Mouse (Mus musculus) layer of hippocampus, adult 2 months (tissue): ENCODE data around the gene Nbl1. TPM values are rescaled to one million over a fixed set of nuclear protein-coding genes. Genes with fewer than 3 reads are reported as not detected.

Experiments used
- DNase-seq, 2 experiments: peaks; one replicate each; pipeline ENCODE4 v3.0.0; 2022; ENCODE audit warnings: low spot score in 2 of 2
- H3K27ac ChIP-seq: fragments of 200-600 bp; 2 replicates; pipeline ENCODE4 v1.8.1; 2022
- H3K4me3 ChIP-seq: fragments of 200-600 bp; 2 replicates; pipeline ENCODE4 v1.8.1; 2022; ENCODE audit warnings: mild to moderate bottlenecking
- CTCF ChIP-seq: fragments of 200-600 bp; conservative IDR thresholded peaks from 2 replicates; pipeline ENCODE4 v1.8.1; 2022; ENCODE audit warnings: antibody characterized with exemption, mild to moderate bottlenecking, moderate library complexity
- total RNA-seq, 2 experiments: library from RNA; stranded (reverse); gene quantifications; 2 replicates each; pipeline ENCODE4 v1.2.3; 2021

The Nbl1 gene
- total RNA-seq, 2 experiments from 2014 or later, result 84.4 to 89.9 TPM

DNA sequence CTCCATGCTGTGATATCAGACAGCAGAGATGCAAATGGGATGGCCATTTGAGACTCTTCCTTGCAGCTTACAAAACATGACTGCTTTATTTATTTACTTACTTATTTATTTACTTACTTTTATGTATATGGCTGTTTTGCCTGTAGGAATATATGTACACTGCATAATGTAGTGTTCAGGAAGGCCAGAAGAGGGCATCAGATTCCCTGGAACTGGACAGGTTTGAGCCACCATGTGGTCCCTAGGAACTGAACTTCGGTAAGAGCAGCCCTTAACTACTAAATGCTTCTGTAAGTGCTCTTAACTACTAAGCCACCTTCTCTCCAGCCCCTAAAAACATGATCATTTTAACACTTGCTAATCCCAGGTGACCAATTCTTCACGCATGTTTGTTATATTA lies 14.5 kb downstream of the Nbl1 start:
- Histone ChIP-seq H3K4me3 (no peak overlapping the region), H3K27ac (no peak overlapping the region)
- TF ChIP-seq CTCF, result peak; percentile 69
- DNase-seq, result no peak

DNA sequence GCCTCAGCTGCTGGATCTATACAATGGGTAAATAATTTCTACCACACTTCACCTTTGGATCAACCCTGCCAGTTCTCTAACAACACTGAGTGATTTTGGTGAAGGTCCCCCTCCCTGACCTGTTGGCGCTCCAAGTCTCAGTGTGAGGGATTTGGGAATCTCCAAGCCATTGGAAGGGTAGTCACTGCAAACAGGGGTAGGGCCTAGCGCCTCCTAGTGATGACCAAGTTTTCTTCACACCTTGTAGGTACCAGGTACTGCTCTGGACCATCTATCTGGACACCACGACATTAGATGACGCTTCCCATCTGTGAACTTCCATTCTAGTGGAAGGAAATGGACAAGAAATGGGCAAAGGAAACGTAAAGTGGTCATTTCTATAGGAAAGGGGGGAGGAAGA lies 16.9 kb downstream of the Nbl1 start:
- no peak for DNase-seq

DNA sequence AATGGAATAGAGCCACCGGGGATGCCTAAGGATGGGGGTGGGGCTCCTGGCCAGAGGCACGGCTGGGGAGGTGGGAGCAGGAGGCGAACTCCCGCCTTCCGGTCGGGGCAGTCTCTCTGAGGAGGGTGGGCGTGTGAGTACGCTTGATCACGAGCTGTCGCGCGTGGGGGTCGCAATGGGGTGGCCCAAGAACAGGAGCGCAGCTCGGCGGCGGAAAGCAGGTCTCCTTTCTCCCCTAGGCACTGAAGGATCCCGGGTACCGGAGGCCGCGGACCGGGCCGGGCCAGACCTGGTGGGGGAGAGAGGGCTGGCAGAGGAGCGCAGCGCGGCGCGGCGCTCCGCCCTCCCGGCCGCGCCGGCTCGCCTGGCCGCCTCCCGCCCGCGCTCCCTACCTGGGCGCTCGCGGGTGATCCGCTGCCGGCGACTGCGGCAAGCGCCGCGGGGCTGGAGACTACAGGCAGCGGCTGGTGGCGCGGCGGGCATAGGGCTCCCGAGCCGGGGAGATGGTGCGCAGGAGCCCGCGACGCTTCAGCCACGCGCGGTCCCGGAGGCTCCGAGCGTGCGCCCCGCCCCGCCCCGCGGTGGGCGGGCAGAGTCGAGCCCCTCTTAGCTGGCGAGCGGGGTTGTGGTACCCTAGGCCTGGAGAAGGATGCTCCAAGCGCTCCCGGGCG lies 17.6 kb downstream of the Nbl1 start, which contains the start of gene Htr6:
TSS of gene Htr6 (minus strand) at position 530 of the 671 bp plus-strand sequence.
- H3K4me3 ChIP-seq, result peak within 1 kb of the TSS; percentile 72
- DNase-seq, result no peak

More for the DNA sequence above, 16.9 kb downstream of the Nbl1 start:
- TF ChIP-seq CTCF, result peak; percentile 72
- peak overlapping the region; percentile 84 for H3K27ac ChIP-seq
- H3K4me3 ChIP-seq, result peak overlapping the region; percentile 72

DNA sequence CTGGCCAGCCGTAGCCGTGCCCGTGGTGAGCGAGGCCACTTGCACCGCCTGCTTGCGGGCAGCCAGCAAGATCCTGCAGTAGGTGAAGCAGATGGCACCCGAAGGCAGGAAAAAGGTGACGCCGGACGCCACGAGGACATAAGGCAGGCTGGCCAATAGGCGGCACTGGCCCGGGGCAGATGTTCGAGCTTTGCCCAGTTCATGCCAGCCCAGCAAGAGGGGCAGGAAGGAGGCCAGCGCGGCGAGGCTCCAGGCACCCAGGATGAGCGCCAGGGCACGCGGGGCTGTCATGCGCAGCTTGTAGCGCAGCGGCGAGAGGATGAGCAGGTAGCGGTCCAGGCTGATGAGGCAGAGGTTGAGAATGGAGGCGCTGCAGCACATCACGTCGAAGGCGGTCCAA lies 18.7 kb downstream of the Nbl1 start:
- peak; percentile 23; the same call in 1 of the 2 replicates for TF ChIP-seq CTCF
- peak overlapping the region; percentile 72 for H3K4me3 ChIP-seq
- no peak for DNase-seq
- peak overlapping the region; percentile 84 for H3K27ac ChIP-seq

More for the DNA sequence above, 17.6 kb downstream of the Nbl1 start, which contains the start of gene Htr6:
- no peak for TF ChIP-seq CTCF
- H3K27ac ChIP-seq, result peak within 1 kb of the TSS; percentile 84

DNA sequence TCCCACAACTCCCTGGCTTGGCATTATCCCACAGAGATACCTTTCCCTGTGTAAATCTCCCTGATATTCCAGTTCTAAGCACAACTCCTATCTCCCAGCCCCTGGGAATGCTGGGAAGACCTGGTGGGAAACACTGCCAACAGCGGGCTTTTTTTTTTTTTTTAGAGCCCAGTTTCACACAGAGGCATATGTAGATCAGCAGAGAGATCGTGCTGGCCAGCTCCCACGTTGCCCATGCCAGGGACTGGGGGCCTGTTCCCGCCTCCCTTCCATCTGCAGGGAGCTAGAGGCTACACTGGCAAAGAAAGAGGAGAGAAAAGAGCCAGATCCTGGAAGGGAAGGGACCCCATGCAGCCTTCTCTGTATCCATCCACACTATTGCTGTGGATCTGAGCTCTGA lies 24.5 kb downstream of the Nbl1 start:
- peak; percentile 57 to 77 for DNase-seq
- TF ChIP-seq CTCF, result no peak
- Histone ChIP-seq H3K4me3 (no peak overlapping the region), H3K27ac (peak overlapping the region; percentile 77)

DNA sequence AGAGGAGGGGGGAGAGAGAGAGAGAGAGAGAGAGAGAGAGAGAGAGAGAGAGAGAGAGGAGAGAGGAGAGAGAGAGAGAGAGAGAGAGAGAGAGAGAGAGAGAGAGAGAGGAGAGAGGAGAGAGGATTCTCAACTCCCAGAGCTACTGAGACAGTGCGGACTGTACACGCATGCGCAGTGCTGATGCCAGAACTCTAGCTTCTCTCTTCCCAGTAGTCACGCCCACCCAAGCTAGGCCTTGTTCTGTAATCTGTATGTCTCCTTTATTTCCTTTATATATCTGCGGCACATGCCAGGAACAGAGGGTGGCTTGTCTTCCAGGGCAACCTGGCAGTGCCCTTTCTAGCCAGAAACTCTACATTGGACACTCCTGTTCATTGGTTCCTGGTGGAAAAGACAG lies 28.0 kb downstream of the Nbl1 start:
- no peak for DNase-seq
- TF ChIP-seq CTCF, result no peak

DNA sequence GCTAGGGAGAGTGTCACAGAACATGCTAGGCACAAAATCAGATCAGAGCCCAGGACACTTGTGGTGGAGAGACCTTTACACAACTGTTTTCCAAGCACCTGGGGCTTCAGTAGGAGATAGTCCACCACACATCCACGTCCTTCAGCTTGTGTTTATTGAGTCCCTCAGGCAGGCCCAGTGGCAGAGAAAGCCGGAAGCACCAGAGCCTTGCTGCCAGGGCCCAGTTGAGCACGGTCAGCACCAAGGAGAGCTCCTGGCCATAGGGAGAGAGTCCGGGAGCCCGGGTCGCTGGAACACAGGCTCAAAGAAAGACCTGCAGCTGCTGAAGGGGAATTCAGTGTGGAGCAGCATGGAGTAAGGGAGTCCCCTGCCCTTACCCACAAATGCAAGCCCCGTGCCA lies 33.2 kb downstream of the Nbl1 start:
- no peak for TF ChIP-seq CTCF
- no peak for DNase-seq

More for the DNA sequence above, 28.0 kb downstream of the Nbl1 start:
- no peak overlapping the region for H3K4me3 ChIP-seq
- H3K27ac ChIP-seq, result no peak overlapping the region

DNA sequence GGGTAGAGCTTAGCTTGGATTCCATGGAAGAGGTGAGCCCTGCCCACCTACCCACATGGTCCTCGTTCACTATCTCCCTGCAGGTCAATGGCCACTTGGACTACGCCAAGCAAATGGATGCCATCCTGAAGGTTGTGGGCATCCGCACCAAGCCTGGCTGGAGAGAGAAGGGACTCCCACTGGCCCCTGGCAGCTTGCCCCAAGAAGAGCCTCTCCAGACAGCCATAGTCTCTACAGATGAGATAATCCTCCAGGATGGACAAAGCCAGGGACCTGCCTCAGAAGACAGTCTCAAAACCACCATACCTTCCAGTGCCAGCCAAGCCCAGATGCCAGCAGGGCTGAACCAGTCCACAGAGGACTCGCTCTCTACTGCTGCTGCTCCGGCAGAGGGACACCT lies 34.8 kb downstream of the Nbl1 start:
- H3K4me3 ChIP-seq, result no peak overlapping the region
- H3K27ac ChIP-seq, result no peak overlapping the region
- DNase-seq, result no peak
- no peak for TF ChIP-seq CTCF

More for the DNA sequence above, 33.2 kb downstream of the Nbl1 start:
- Histone ChIP-seq H3K4me3 (no peak overlapping the region), H3K27ac (no peak overlapping the region)

DNA sequence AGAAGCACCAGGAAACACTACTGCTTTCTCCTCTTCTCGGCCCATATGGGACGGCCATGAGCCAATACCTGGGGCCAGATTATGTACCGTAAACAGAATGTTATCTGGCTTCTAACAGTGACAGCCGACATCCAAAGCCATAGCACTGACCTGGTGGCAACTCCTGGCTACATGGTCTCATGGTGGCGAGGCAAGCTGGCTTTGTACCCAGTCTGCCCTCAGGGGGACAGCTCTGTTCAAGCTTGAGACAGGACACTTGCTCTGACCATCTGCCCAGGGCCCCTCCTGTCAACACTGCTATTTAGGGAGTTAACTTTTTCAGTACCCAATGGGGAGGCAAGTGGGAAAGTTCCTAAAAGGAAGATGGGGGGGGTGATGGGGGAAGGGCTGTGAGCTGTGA lies 35.5 kb downstream of the Nbl1 start:
- no peak for TF ChIP-seq CTCF
- no peak for DNase-seq
- Histone ChIP-seq H3K27ac (no peak overlapping the region), H3K4me3 (no peak overlapping the region)

DNA sequence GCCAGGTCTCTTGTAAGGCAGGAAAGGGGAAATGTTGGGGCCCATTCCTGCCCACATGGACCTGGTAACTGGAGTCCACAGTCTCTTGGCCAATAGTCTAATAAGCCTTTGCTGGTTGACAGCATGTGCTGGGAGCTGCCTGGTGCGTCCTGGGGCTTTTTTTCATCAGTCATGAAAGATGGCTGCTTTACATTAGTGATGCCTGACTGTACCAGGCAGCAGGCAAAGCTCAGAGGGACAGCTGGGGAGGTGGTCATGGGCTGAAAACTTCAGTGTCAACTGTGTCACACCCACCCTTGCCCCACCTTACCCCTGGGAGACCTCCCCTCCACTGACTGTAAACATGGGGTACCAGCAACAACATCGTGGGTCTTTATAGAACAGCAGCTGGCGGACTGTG lies 37.0 kb downstream of the Nbl1 start:
- no peak for DNase-seq
- TF ChIP-seq CTCF, result no peak
- no peak overlapping the region for H3K27ac ChIP-seq
- H3K4me3 ChIP-seq, result no peak overlapping the region

DNA sequence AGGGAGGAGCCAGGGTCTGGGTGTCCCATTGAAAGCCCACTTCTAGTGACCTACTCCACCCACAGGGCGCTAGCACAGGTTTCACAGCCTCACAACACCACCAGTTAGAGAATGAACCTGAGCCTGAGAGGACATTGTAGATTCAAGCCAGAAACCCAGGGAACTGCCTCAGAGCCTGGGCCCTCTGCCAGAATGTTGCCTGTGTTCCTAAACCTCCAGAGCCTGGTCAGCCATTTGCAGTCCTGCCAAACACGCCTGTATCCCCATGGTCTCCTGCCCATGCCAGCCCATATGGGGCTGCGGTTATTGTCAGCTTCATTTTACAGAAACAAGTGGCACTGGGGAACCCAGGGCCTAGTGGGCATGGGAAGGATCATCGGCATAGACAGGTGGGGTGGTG lies 37.5 kb downstream of the Nbl1 start:
- DNase-seq, result no peak
- Histone ChIP-seq H3K27ac (no peak overlapping the region), H3K4me3 (no peak overlapping the region)
- TF ChIP-seq CTCF, result no peak

DNA sequence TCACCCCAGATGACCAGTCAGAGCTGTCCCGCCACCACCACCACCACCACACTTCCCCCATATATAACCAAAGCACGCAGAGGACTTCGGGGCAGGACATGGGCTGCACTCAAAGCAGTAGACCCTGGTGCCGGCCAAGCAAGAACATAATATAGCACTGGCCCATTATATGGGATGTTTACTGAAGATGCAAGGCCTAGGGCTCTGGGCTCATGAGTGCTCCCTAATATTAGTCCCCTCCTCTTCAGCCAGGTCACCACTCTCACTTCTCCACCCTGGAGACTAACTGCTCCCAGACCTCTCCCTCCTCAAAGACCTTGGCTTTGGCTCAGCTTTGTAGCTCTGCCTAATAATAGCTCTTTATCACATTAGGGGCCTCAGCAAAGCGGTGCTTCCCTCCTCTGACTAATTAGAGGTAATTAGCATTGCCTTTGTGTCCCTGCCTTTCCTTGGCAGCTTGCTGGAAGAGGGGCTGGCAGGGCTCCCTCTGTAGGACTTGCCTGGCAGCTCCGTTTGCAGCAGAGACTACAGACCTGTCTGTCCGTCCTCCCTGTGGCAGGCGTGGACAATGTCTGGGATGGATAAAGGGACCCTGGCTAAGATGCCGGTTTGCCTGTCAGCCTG lies 38.4 kb downstream of the Nbl1 start:
- H3K27ac ChIP-seq, result no peak overlapping the region
- peak; percentile 80 for TF ChIP-seq CTCF
- no peak overlapping the region for H3K4me3 ChIP-seq
- DNase-seq, result peak; percentile 60 to 77

DNA sequence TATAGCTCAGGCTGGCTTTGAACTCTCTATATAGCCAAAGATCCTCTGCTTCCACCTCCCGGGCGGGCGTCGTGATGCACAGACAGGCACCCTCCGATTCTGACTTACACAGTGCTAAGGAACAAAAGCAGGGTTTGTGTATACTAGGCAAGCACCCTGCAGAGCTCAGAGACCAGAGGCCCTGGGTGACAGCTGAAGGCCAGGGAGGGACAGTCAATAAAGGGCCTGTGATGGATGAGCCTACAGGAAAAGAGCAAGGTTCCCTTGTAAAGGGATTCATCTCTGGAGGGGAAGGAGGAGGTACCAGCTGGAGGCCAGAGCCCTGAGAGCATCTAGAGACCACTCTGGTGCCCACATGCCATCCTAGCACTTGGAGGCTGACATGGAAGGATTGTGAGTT lies 39.4 kb downstream of the Nbl1 start:
- H3K4me3 ChIP-seq, result no peak overlapping the region
- DNase-seq, result no peak
- H3K27ac ChIP-seq, result 0 out of 2 replicates have a peak overlapping the region, but pooled peaks have one; percentile 61
- no peak for TF ChIP-seq CTCF

DNA sequence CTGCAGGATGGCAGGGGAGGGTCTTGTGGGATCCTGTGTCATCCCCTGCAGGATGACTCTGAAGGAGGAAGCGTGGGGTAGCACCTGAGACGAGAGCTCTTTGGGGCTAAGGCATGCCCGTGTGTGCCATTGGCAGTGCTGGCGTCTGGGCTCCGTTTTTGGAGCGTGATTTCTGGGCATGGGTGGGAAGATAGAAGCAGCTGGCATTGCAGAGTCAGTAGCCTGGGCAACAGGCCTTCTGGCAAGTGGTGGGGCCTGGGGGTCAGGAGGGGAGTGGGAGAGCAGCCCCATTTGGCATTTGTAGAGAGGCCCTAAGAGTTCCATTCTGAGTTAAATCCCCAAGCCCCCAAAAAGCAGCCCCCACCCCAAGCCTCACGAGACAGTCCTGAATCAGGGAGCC lies 40.0 kb downstream of the Nbl1 start:
- H3K4me3 ChIP-seq, result no peak overlapping the region
- TF ChIP-seq CTCF, result no peak
- H3K27ac ChIP-seq, result peak overlapping the region; percentile 61; the same call in 1 of the 2 replicates
- DNase-seq, result no peak
